Mouse (Mus musculus): ENCODE results near the gene Rbm38. TPM values are rescaled to one million over a fixed set of nuclear protein-coding genes. Genes with fewer than 3 reads are reported as not detected.

The Rbm38 gene
- total and polyA plus RNA-seq, 2 experiments from 2014 or later: 7.3 to 8.4 TPM

DNA sequence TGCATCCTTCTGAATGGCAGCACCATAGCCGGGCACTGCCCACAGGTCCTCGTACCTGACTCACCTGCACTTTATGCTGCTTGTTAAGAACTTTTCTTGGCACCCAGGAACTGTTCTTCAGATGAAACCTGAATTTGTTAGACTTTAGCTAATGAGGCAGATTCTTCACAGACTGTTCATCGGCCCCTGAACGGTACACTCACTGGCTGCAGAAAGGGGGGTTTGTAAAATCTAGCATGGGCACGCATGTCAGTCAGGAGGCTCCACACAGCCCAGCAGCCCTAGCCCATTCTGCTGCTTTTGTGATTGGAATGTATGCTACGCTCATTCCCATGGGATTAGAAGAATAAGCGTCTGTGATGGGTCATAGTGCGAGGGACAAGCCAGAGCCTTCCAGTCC, 16.6 kb upstream of the Rbm38 start:
- Histone ChIP-seq H3K27me3 (ENCODE audit: insufficient read depth, low read length) (no peaks in the 10 kb centered on the region), H3K9ac (replicated peaks; ENCODE audit: low read length, poor library complexity, severe bottlenecking) (no peak overlapping the region), H3K4me2 (ENCODE audit: low read depth, low read length, poor library complexity, severe bottlenecking) (no peak overlapping the region), H3K36me3 (ENCODE audit: insufficient read depth, low read length) (peaks cover 49% of the 10 kb centered on the region), H3K27ac (ENCODE audit: low read depth, low read length) (no peak overlapping the region), H3K4me1 (ENCODE audit: insufficient read depth, low read length) (0 out of 2 replicates have a peak, but pooled peaks cover 4% of the 10 kb centered on the region), H3K4me3 (ENCODE audit: low read depth, low read length) (no peak overlapping the region), H3K9me3 (ENCODE audit: low read length) (no peaks in the 10 kb centered on the region)
- TF ChIP-seq CTCF (IDR thresholded peaks at IDR 0.05): no peak
- ATAC-seq (ENCODE audit: low FRiP score): no peak
- no peak for DNase-seq (ENCODE audit: low spot score)
- 85% methylated on average over 8 of the region's 8 CpGs for WGBS

DNA sequence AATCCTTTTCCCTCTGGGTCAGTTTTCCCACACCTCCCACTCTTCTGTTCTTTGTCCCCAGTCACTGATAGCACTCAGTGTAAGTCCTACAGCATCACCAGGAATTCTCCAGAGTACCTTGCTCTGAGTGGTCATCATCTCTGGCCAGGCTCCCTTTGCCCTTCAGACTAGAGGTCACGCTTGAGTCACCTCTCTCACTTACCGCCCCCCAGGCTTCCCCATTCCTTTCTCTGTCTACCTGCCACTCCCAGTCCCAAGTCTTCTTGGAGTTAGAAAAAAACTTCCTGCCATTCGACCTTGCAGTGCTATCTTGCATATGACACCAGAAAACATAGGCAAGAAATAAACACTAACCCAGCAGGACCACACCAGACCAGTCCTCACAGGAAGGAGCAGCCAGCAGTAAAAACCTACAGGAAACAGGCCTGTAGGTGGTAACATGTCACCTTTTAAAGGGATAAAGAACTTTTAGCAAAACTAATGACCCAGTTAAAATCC, 10.0 kb upstream of the Rbm38 start:
- H3K9ac ChIP-seq (replicated peaks; ENCODE audit: low read length, poor library complexity, severe bottlenecking): no peak overlapping the region
- H3K36me3 ChIP-seq (ENCODE audit: insufficient read depth, low read length): peaks cover 80% of the 10 kb centered on the region
- WGBS: 74% methylated on average over 3 of the region's 3 CpGs
- H3K4me2 ChIP-seq (ENCODE audit: low read depth, low read length, poor library complexity, severe bottlenecking): no peak overlapping the region
- no peak overlapping the region for H3K4me3 ChIP-seq (ENCODE audit: low read depth, low read length)
- no peak for DNase-seq (ENCODE audit: low spot score)
- H3K9me3 ChIP-seq (ENCODE audit: low read length): no peaks in the 10 kb centered on the region
- no peaks in the 10 kb centered on the region for H3K4me1 ChIP-seq (ENCODE audit: insufficient read depth, low read length)
- no peak overlapping the region for H3K27ac ChIP-seq (ENCODE audit: low read depth, low read length)
- no peak for ATAC-seq (ENCODE audit: low FRiP score)
- no peaks in the 10 kb centered on the region for H3K27me3 ChIP-seq (ENCODE audit: insufficient read depth, low read length)
- TF ChIP-seq CTCF (IDR thresholded peaks at IDR 0.05): no peak

DNA sequence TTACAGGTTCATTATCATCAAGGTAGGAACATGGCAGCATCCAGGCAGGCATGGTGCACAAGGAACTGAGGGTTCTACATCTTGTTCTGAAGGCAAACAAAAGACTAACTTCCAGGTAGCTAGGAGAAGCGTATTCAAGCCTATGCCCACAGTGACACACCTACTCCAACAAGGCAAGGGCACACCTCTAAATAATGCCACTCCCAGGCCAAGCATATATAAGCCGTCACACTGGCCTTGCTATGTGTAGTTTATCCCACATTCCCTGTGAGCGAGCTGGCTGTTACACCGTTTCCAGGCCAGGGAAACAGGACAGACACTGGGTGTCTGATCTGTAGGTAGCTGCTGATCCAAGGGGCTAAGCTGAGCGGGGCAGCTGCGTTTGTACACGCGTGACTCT, 8.9 kb upstream of the Rbm38 start:
- ATAC-seq (ENCODE audit: low FRiP score) (no peak), DNase-seq (ENCODE audit: low spot score) (no peak)
- TF ChIP-seq CTCF (IDR thresholded peaks at IDR 0.05): no peak
- H3K4me1 ChIP-seq (ENCODE audit: insufficient read depth, low read length): no peaks in the 10 kb centered on the region
- no peaks in the 10 kb centered on the region for H3K27me3 ChIP-seq (ENCODE audit: insufficient read depth, low read length)
- H3K9ac ChIP-seq (replicated peaks; ENCODE audit: low read length, poor library complexity, severe bottlenecking): no peak overlapping the region
- 94% methylated on average over 8 of the region's 8 CpGs for WGBS
- H3K36me3 ChIP-seq (ENCODE audit: insufficient read depth, low read length): peaks cover 86% of the 10 kb centered on the region
- H3K9me3 ChIP-seq (ENCODE audit: low read length): no peaks in the 10 kb centered on the region
- no peak overlapping the region for H3K4me3 ChIP-seq (ENCODE audit: low read depth, low read length)
- no peak overlapping the region for H3K4me2 ChIP-seq (ENCODE audit: low read depth, low read length, poor library complexity, severe bottlenecking)
- no peak overlapping the region for H3K27ac ChIP-seq (ENCODE audit: low read depth, low read length)

DNA sequence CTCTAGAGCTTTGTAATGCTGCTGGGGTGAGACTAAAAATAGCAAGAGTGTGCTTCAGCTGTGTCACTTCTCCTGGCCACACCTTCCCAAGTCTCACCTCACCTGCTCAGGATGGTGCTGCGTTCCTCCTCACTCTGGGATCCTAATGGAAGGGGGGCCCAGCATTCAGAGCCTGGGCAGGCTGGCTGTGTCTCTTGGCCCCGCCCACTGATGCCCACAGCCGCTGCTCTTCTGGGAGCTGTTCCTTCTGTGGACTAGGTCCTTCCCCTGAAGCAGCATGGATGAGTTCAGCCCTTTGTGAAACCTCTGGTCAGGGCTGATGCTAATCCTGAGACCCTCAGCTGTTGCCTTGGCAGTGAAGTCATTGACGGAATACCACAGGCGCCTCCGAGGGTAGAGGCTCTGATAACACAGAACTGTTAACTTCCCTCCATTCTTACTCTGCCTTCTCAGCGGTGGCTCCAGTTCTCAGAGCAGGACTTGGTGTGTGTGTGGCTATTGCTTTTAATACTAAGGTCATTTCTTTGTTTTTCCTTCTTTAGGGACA, 5.5 kb upstream of the Rbm38 start:
- Histone ChIP-seq H3K9ac (replicated peaks; ENCODE audit: low read length, poor library complexity, severe bottlenecking) (no peak overlapping the region), H3K4me2 (ENCODE audit: low read depth, low read length, poor library complexity, severe bottlenecking) (no peak overlapping the region), H3K27ac (ENCODE audit: low read depth, low read length) (no peak overlapping the region), H3K36me3 (ENCODE audit: insufficient read depth, low read length) (peaks cover 53% of the 10 kb centered on the region), H3K4me1 (ENCODE audit: insufficient read depth, low read length) (no peaks in the 10 kb centered on the region), H3K9me3 (ENCODE audit: low read length) (no peaks in the 10 kb centered on the region), H3K4me3 (ENCODE audit: low read depth, low read length) (no peak overlapping the region), H3K27me3 (ENCODE audit: insufficient read depth, low read length) (peaks cover 9% of the 10 kb centered on the region)
- ATAC-seq (ENCODE audit: low FRiP score): no peak
- WGBS: 79% methylated on average over 7 of the region's 7 CpGs
- TF ChIP-seq CTCF (IDR thresholded peaks at IDR 0.05): no peak
- DNase-seq (ENCODE audit: low spot score): no peak

DNA sequence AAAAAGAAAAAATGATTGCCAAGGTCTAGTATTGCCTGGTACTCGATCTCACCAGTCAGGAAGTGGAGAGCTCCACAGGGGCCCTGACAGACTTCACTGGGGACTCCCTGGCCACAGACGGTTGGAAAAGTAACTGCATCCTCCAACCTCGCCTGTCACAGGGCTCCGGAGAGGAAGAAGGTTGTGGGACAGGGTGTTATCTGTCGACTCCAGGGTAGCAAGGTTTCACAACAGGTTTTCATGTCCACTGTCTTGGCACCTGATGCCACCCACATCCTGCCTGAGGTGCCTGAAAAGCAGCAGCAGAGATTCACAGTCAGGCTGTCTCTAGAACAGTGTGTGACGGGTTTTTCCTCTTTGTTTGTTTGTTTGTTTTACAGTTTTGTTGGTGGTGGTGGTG, 2.4 kb upstream of the Rbm38 start:
- TF ChIP-seq CTCF (IDR thresholded peaks at IDR 0.05): no peak
- no peak for ATAC-seq (ENCODE audit: low FRiP score)
- Histone ChIP-seq H3K4me2 (ENCODE audit: low read depth, low read length, poor library complexity, severe bottlenecking) (no peak overlapping the region), H3K4me3 (ENCODE audit: low read depth, low read length) (no peak overlapping the region), H3K4me1 (ENCODE audit: insufficient read depth, low read length) (peaks cover 9% of the 10 kb centered on the region; the same call in 1 of the 2 replicates), H3K9ac (replicated peaks; ENCODE audit: low read length, poor library complexity, severe bottlenecking) (no peak overlapping the region), H3K27ac (ENCODE audit: low read depth, low read length) (no peak overlapping the region), H3K36me3 (ENCODE audit: insufficient read depth, low read length) (peaks cover 27% of the 10 kb centered on the region), H3K9me3 (ENCODE audit: low read length) (no peaks in the 10 kb centered on the region), H3K27me3 (ENCODE audit: insufficient read depth, low read length) (peaks cover 23% of the 10 kb centered on the region)
- WGBS: 54% methylated on average over 6 of the region's 6 CpGs
- DNase-seq (ENCODE audit: low spot score): no peak

DNA sequence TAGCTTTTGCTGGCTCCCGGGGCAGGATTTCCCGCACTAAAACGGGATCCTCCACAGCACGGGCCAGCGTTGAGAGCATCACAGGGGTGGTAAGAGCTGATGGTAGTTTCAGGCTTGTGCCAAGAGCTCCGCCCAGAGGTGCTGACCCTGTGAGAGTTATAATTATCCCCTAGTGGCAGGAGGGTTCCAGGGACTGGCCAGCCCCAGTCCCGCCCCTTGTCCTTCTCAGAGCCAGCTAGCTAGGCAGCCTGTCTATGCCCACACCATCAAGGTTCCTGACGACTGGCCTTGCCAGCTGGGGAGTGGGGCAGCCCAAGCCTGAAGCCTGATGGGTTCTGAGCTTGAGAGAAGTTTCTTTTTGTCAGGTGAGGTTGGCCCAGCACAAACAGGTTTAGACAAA, 1.7 kb upstream of the Rbm38 start:
- H3K36me3 ChIP-seq (ENCODE audit: insufficient read depth, low read length): peaks cover 22% of the 10 kb centered on the region
- no peak overlapping the region for H3K27ac ChIP-seq (ENCODE audit: low read depth, low read length)
- no peak for TF ChIP-seq CTCF (IDR thresholded peaks at IDR 0.05)
- H3K27me3 ChIP-seq (ENCODE audit: insufficient read depth, low read length): peaks cover 23% of the 10 kb centered on the region
- H3K4me3 ChIP-seq (ENCODE audit: low read depth, low read length): no peak overlapping the region
- H3K4me1 ChIP-seq (ENCODE audit: insufficient read depth, low read length): peaks cover 14% of the 10 kb centered on the region; the same call in 1 of the 2 replicates
- no peaks in the 10 kb centered on the region for H3K9me3 ChIP-seq (ENCODE audit: low read length)
- WGBS: 22% methylated on average over 8 of the region's 8 CpGs
- no peak for DNase-seq (ENCODE audit: low spot score)
- H3K9ac ChIP-seq (replicated peaks; ENCODE audit: low read length, poor library complexity, severe bottlenecking): no peak overlapping the region
- no peak for ATAC-seq (ENCODE audit: low FRiP score)
- no peak overlapping the region for H3K4me2 ChIP-seq (ENCODE audit: low read depth, low read length, poor library complexity, severe bottlenecking)
